Mouse (Mus musculus): Measurements from ENCODE around the gene Etl4. TPM values are rescaled to one million over a fixed set of nuclear protein-coding genes. Genes with fewer than 3 reads are reported as not detected.
A peak's percentile ranks its signal among the peaks of the same experiment; 100 is the strongest.

Gene Etl4
- polyA plus RNA-seq, 1 experiment from 2014 or later, result 12.4 TPM

- H3K4me3 ChIP-seq (ENCODE audit: low read depth, low read length), result no peak overlapping the region
- H3K36me3 ChIP-seq (ENCODE audit: control insufficient read depth, insufficient read depth, low read length), result no peaks in the 10 kb centered on the region
- no peak overlapping the region for H3K27ac ChIP-seq (replicated peaks)
- 79% methylated on average over 2 of the region's 2 CpGs for WGBS
- ATAC-seq (ENCODE audit: low FRiP score, low TSS enrichment), result no peak
- DNase-seq (ENCODE audit: low spot score), result no peak
- TF ChIP-seq CTCF (IDR thresholded peaks at IDR 0.05; ENCODE audit: low read depth) (no peak), EP300 (optimal IDR thresholded peaks at IDR 0.05) (no peak)
- H3K9ac ChIP-seq (ENCODE audit: low read length), result no peak overlapping the region
- H3K9me3 ChIP-seq (ENCODE audit: control insufficient read depth, low read length), result no peaks in the 10 kb centered on the region
- no peaks in the 10 kb centered on the region for H3K4me1 ChIP-seq (replicated peaks; ENCODE audit: control insufficient read depth, insufficient read depth)
- H3K4me2 ChIP-seq (replicated peaks; ENCODE audit: low read depth), result no peak overlapping the region
- no peaks in the 10 kb centered on the region for H3K27me3 ChIP-seq (ENCODE audit: control insufficient read depth, insufficient read depth, low read length)
These were observed 524.1 kb downstream of the Etl4 start for GRCm38 (mm10) chr2:20433656-20434055.

GRCm38 (mm10) chr2:20435530-20435929 lies 526.0 kb downstream of the Etl4 start:
- TF ChIP-seq CTCF (IDR thresholded peaks at IDR 0.05; ENCODE audit: low read depth) (no peak), EP300 (optimal IDR thresholded peaks at IDR 0.05) (no peak)
- DNase-seq (ENCODE audit: low spot score) (no peak), ATAC-seq (ENCODE audit: low FRiP score, low TSS enrichment) (no peak)
- Histone ChIP-seq H3K9ac (ENCODE audit: low read length) (no peak overlapping the region), H3K36me3 (ENCODE audit: control insufficient read depth, insufficient read depth, low read length) (no peaks in the 10 kb centered on the region), H3K9me3 (ENCODE audit: control insufficient read depth, low read length) (no peaks in the 10 kb centered on the region), H3K4me3 (ENCODE audit: low read depth, low read length) (no peak overlapping the region), H3K4me2 (replicated peaks; ENCODE audit: low read depth) (no peak overlapping the region), H3K4me1 (replicated peaks; ENCODE audit: control insufficient read depth, insufficient read depth) (no peaks in the 10 kb centered on the region), H3K27me3 (ENCODE audit: control insufficient read depth, insufficient read depth, low read length) (no peaks in the 10 kb centered on the region), H3K27ac (replicated peaks) (no peak overlapping the region)
- 85% methylated on average over 4 of the region's 4 CpGs for WGBS

- no peak overlapping the region for H3K4me2 ChIP-seq (replicated peaks; ENCODE audit: low read depth)
- no peaks in the 10 kb centered on the region for H3K9me3 ChIP-seq (ENCODE audit: control insufficient read depth, low read length)
- H3K9ac ChIP-seq (ENCODE audit: low read length), result no peak overlapping the region
- TF ChIP-seq EP300 (optimal IDR thresholded peaks at IDR 0.05) (no peak), CTCF (IDR thresholded peaks at IDR 0.05; ENCODE audit: low read depth) (no peak)
- H3K27me3 ChIP-seq (ENCODE audit: control insufficient read depth, insufficient read depth, low read length), result no peaks in the 10 kb centered on the region
- 91% methylated on average over 2 of the region's 2 CpGs for WGBS
- no peak overlapping the region for H3K27ac ChIP-seq (replicated peaks)
- DNase-seq (ENCODE audit: low spot score) (no peak), ATAC-seq (ENCODE audit: low FRiP score, low TSS enrichment) (no peak)
- H3K4me3 ChIP-seq (ENCODE audit: low read depth, low read length), result no peak overlapping the region
- H3K4me1 ChIP-seq (replicated peaks; ENCODE audit: control insufficient read depth, insufficient read depth), result peaks cover 2% of the 10 kb centered on the region; the same call in 1 of the 2 replicates
- H3K36me3 ChIP-seq (ENCODE audit: control insufficient read depth, insufficient read depth, low read length), result no peaks in the 10 kb centered on the region
These were observed 533.2 kb downstream of the Etl4 start for GRCm38 (mm10) chr2:20442731-20443130.

GRCm38 (mm10) chr2:20443671-20444440 lies 534.3 kb downstream of the Etl4 start:
- no peak for ATAC-seq (ENCODE audit: low FRiP score, low TSS enrichment)

GRCm38 (mm10) chr2:20445156-20446155 lies 535.9 kb downstream of the Etl4 start:
- Histone ChIP-seq H3K4me2 (replicated peaks; ENCODE audit: low read depth) (peak overlapping the region; percentile 29; the same call in 1 of the 2 replicates), H3K27me3 (ENCODE audit: control insufficient read depth, insufficient read depth, low read length) (no peaks in the 10 kb centered on the region), H3K27ac (replicated peaks) (peak overlapping the region; percentile 30; the same call in 1 of the 2 replicates), H3K4me3 (ENCODE audit: low read depth, low read length) (no peak overlapping the region), H3K9ac (ENCODE audit: low read length) (no peak overlapping the region), H3K9me3 (ENCODE audit: control insufficient read depth, low read length) (no peaks in the 10 kb centered on the region), H3K36me3 (ENCODE audit: control insufficient read depth, insufficient read depth, low read length) (no peaks in the 10 kb centered on the region), H3K4me1 (replicated peaks; ENCODE audit: control insufficient read depth, insufficient read depth) (peaks cover 2% of the 10 kb centered on the region; the same call in 1 of the 2 replicates)
- 34% methylated on average over 17 of the region's 17 CpGs for WGBS
- no peak for TF ChIP-seq CTCF (IDR thresholded peaks at IDR 0.05; ENCODE audit: low read depth)
- TF ChIP-seq EP300 (optimal IDR thresholded peaks at IDR 0.05), result no peak
- DNase-seq (ENCODE audit: low spot score), result no peak
- ATAC-seq (ENCODE audit: low FRiP score, low TSS enrichment), result peak; percentile 49; the same call in 1 of the 2 replicates

More at GRCm38 (mm10) chr2:20443671-20444440, 534.3 kb downstream of the Etl4 start:
- H3K27me3 ChIP-seq (ENCODE audit: control insufficient read depth, insufficient read depth, low read length), result no peaks in the 10 kb centered on the region
- 42% methylated on average over 10 of the region's 10 CpGs for WGBS
- no peak overlapping the region for H3K4me2 ChIP-seq (replicated peaks; ENCODE audit: low read depth)
- no peak for TF ChIP-seq EP300 (optimal IDR thresholded peaks at IDR 0.05)
- TF ChIP-seq CTCF (IDR thresholded peaks at IDR 0.05; ENCODE audit: low read depth), result no peak
- DNase-seq (ENCODE audit: low spot score), result no peak
- H3K27ac ChIP-seq (replicated peaks), result peak overlapping the region; percentile 49; the same call in 1 of the 2 replicates
- no peaks in the 10 kb centered on the region for H3K36me3 ChIP-seq (ENCODE audit: control insufficient read depth, insufficient read depth, low read length)
- peaks cover 2% of the 10 kb centered on the region; the same call in 1 of the 2 replicates for H3K4me1 ChIP-seq (replicated peaks; ENCODE audit: control insufficient read depth, insufficient read depth)
- no peak overlapping the region for H3K4me3 ChIP-seq (ENCODE audit: low read depth, low read length)
- no peaks in the 10 kb centered on the region for H3K9me3 ChIP-seq (ENCODE audit: control insufficient read depth, low read length)
- no peak overlapping the region for H3K9ac ChIP-seq (ENCODE audit: low read length)
